Mouse (Mus musculus) heart, adult 2 months (tissue): Measurements from ENCODE around the gene Trappc2l. TPM values are rescaled to one million over a fixed set of nuclear protein-coding genes. Genes with fewer than 3 reads are reported as not detected.
A peak's percentile ranks its signal among the peaks of the same experiment; 100 is the strongest.

Experiments used
- DNase-seq, 2 experiments: peaks; one replicate each; pipeline ENCODE4 v3.0.0; 2021
- H3K27ac ChIP-seq: fragments of 200-600 bp; 2 replicates; pipeline ENCODE4 v1.8.1; 2022
- H3K27me3 ChIP-seq: fragments of 200-500 bp; 2 replicates; pipeline ENCODE4 v1.6.1; 2012; ENCODE audit warnings: mild to moderate bottlenecking, low read length, inconsistent platforms, mixed read lengths; ENCODE audit not compliant: control insufficient read depth, insufficient read depth
- H3K36me3 ChIP-seq: fragments of 200-500 bp; 2 replicates; pipeline ENCODE4 v1.6.1; 2012; ENCODE audit warnings: low read length, inconsistent platforms; ENCODE audit not compliant: control insufficient read depth, insufficient read depth
- H3K4me1 ChIP-seq: fragments of 200-500 bp; 2 replicates; pipeline ENCODE4 v1.6.1; 2011; ENCODE audit warnings: low read length; ENCODE audit not compliant: control insufficient read depth, insufficient read depth
- H3K4me3 ChIP-seq: fragments of 200-600 bp; 2 replicates; pipeline ENCODE4 v1.8.1; 2022
- H3K79me2 ChIP-seq: fragments of 200-500 bp; replicated peaks from 2 replicates; pipeline ENCODE4 v1.6.1; 2012; ENCODE audit warnings: mild to moderate bottlenecking, inconsistent platforms, low read length, moderate library complexity, mixed read lengths; ENCODE audit not compliant: control insufficient read depth, insufficient read depth
- H3K9ac ChIP-seq: fragments of 200-500 bp; 2 replicates; pipeline ENCODE4 v1.6.1; 2012; ENCODE audit warnings: low read depth, mild to moderate bottlenecking, control low read depth, inconsistent platforms, low read length, mixed read lengths
- CTCF ChIP-seq: fragments of 200-600 bp; IDR thresholded peaks from 2 replicates; pipeline ENCODE4 v1.8.1; 2022; ENCODE audit warnings: antibody characterized with exemption, mild to moderate bottlenecking, moderate library complexity
- EP300 ChIP-seq: fragments of 200-500 bp; IDR thresholded peaks from 2 replicates; pipeline ENCODE4 v1.6.1; 2011; ENCODE audit warnings: low read depth, low read length, control low read depth; ENCODE audit not compliant: insufficient read depth
- POLR2A ChIP-seq: fragments of 200-500 bp; IDR thresholded peaks from 2 replicates; pipeline ENCODE4 v1.6.1; 2011; ENCODE audit warnings: mild to moderate bottlenecking, low read depth, low read length, control low read depth; ENCODE audit not compliant: insufficient read depth
- WGBS: fragments of 180-500 bp; shearing (Covaris S2); methylation state at CpG from one replicate; pipeline ENCODE4 v1.1.7; 2018; 5-methylcytosine and 5-hydroxymethylcytosine counted together
- intact Hi-C: fragments of 180-260 bp; cut with DNase I; formaldehyde crosslinking; loops from one replicate; pipeline ENCODE4 v1.15.1; 2025
- polyA plus RNA-seq: library from polyadenylated mRNA; depleted of rRNA; stranded (reverse); fragments of >200 nt; gene quantifications from 2 replicates; pipeline ENCODE4 v1.2.3, GENCODE M21; 2012
- total RNA-seq, 2 experiments: library from RNA; stranded (reverse); gene quantifications; 2 replicates each; pipeline ENCODE4 v1.2.3; 2021

Gene Trappc2l
- total and polyA plus RNA-seq, 3 experiments = 58.6 to 161 (median 65.4) TPM

- intact Hi-C loops = no loop called here
- Histone ChIP-seq H3K79me2 (peaks cover 6% of the 10 kb centered on the region), H3K27me3 (no peaks in the 10 kb centered on the region), H3K9ac (no peak overlapping the region), H3K4me3 (no peak overlapping the region), H3K4me1 (peaks cover 61% of the 10 kb centered on the region), H3K36me3 (no peaks in the 10 kb centered on the region; the same call in 1 of the 2 replicates), H3K27ac (peak overlapping the region; percentile 8)
- TF ChIP-seq POLR2A = no peak
- no peak for TF ChIP-seq CTCF
- no peak for DNase-seq
- WGBS = 71% methylated on average over 10 of the region's 10 CpGs
Observed at GRCm38 (mm10) chr8:122658149-122658806, 46.8 kb downstream of the Trappc2l start.

GRCm38 (mm10) chr8:122658807-122659160 is 47.3 kb downstream of the Trappc2l start:
- Histone ChIP-seq H3K4me1 (peaks cover 64% of the 10 kb centered on the region), H3K79me2 (peaks cover 6% of the 10 kb centered on the region), H3K36me3 (no peaks in the 10 kb centered on the region; the same call in 1 of the 2 replicates), H3K27me3 (no peaks in the 10 kb centered on the region), H3K4me3 (no peak overlapping the region), H3K27ac (peak overlapping the region; percentile 5), H3K9ac (no peak overlapping the region)
- 84% methylated on average over 9 of the region's 9 CpGs for WGBS
- no peak for DNase-seq
- TF ChIP-seq POLR2A (no peak), CTCF (no peak), EP300 (no peak)
- intact Hi-C loops = no loop called here

GRCm38 (mm10) chr8:122660022-122660421 is 48.6 kb downstream of the Trappc2l start:
- H3K36me3 ChIP-seq = no peaks in the 10 kb centered on the region
- H3K4me3 ChIP-seq = no peak overlapping the region
- H3K4me1 ChIP-seq = peaks cover 68% of the 10 kb centered on the region
- no peak overlapping the region; the same call in 1 of the 2 replicates for H3K27ac ChIP-seq
- 83% methylated on average over 2 of the region's 2 CpGs for WGBS
- H3K79me2 ChIP-seq = peaks cover 6% of the 10 kb centered on the region
- DNase-seq = peak in 1 of 2 experiments; percentile 58
- no peaks in the 10 kb centered on the region for H3K27me3 ChIP-seq
- TF ChIP-seq CTCF = peak; percentile 80
- no peak for TF ChIP-seq POLR2A
- H3K9ac ChIP-seq = no peak overlapping the region
- intact Hi-C loops = loop anchor here (2.0 kb wide), 1 partner anchor 17 kb away; no protein-coding TSS in a partner anchor

GRCm38 (mm10) chr8:122661138-122661537 is 49.7 kb downstream of the Trappc2l start:
- Histone ChIP-seq H3K79me2 (peaks cover 6% of the 10 kb centered on the region), H3K36me3 (no peaks in the 10 kb centered on the region), H3K4me3 (no peak overlapping the region), H3K9ac (no peak overlapping the region; the same call in 1 of the 2 replicates), H3K4me1 (peaks cover 64% of the 10 kb centered on the region), H3K27ac (peak overlapping the region; percentile 67), H3K27me3 (no peaks in the 10 kb centered on the region)
- intact Hi-C loops = loop anchor here (2.0 kb wide), 1 partner anchor 16 kb away; no protein-coding TSS in a partner anchor
- peak; percentile 83 to 84 for DNase-seq
- WGBS = 12% methylated on average over 7 of the region's 7 CpGs
- TF ChIP-seq EP300 (peak; percentile 90; the same call in 1 of the 2 replicates), CTCF (no peak)

DNA sequence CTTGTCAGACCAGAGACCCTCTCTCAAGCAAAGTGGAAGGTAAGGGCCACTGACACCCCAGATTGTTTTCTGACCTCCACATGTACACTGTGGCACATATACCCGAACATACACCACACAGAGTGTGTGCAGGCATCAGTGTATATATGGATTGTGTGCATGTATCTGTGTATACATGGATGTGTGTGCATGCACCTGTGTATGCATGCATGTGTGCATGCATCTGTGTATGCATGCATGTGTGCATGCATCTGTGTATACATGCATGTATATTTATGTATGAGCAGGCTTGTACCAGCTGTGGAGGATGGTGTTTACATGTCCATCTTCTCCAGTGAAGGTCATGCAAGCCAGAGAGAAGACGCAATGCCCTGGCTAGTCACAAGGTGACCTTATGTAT is 50.5 kb downstream of the Trappc2l start:
- Histone ChIP-seq H3K4me1 (peaks cover 66% of the 10 kb centered on the region), H3K27ac (no peak overlapping the region; the same call in 1 of the 2 replicates), H3K27me3 (no peaks in the 10 kb centered on the region), H3K4me3 (no peak overlapping the region), H3K79me2 (peaks cover 5% of the 10 kb centered on the region), H3K36me3 (no peaks in the 10 kb centered on the region), H3K9ac (no peak overlapping the region)
- TF ChIP-seq CTCF (no peak), EP300 (no peak), POLR2A (no peak)
- WGBS = 87% methylated on average over 2 of the region's 2 CpGs
- no peak for DNase-seq
- intact Hi-C loops = loop anchor here (2.0 kb wide), 1 partner anchor 15 kb away; no protein-coding TSS in a partner anchor

- Histone ChIP-seq H3K36me3 (no peaks in the 10 kb centered on the region), H3K4me1 (peaks cover 67% of the 10 kb centered on the region), H3K9ac (no peak overlapping the region), H3K27me3 (no peaks in the 10 kb centered on the region), H3K4me3 (no peak overlapping the region), H3K27ac (peak overlapping the region; percentile 90), H3K79me2 (peaks cover 5% of the 10 kb centered on the region)
- DNase-seq = no peak
- intact Hi-C loops = no loop called here
- TF ChIP-seq POLR2A (no peak), CTCF (no peak), EP300 (no peak)
- 28% methylated on average over 3 of the region's 3 CpGs for WGBS
Observed at GRCm38 (mm10) chr8:122663106-122663505, 51.7 kb downstream of the Trappc2l start.
